Mouse (Mus musculus): ENCODE results near the gene Parp12. TPM values are rescaled to one million over a fixed set of nuclear protein-coding genes. Genes with fewer than 3 reads are reported as not detected.

Gene Parp12
- polyA plus RNA-seq (2012; rRNA removed) (18.5 and 19.3 TPM in 2 replicates), polyA plus RNA-seq (2014; fragmentation: Nextera tagmentation; extraction: Ambion mirVana) (8.6 and 11.9 TPM in 2 replicates)

DNA sequence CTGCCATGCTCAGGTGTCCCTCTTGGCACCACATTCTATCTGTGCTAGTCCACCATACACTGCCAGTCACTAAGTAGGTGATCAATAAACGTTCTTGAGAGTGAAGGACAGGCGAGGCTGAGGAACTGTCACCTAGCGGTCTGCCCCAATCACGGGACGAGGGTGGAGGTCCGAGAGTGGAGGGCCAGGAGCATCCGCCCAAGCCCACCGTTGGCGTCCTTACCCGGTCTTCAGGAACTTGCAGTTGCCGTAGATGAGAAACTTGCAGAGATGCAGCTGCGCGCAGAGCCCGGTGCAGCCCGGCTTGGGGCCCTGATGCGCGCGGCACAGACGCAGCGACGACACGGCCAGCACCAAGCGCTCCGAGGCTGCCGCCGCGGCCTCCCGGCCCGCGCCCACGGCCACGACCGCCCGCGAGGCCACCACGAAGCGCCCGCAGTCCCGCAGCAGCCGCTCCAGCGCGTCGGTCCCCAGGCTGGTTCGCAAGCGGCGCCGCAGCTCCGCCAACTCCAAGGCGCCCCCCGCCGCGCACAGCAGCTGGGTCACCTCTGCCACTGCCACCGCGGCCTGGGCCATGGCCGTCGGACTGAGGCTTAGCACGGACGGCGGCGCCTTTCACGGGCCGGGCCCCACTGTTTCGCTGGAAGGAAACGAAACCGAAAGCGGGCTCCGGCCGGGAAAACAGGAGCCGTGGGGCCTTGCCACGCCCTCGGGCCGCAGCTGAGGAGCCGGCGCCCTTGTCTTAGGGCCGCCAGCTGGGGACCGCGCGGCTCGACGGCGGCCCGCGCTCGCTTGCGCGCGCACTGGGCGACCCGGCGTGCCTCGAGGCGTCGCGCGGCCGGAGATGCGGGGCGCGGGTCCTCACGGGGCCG is at the start of gene Parp12:
TSS of gene Parp12 (minus strand) at position 766 of the 872 bp plus-strand sequence.
- Histone ChIP-seq H3K4me3 (replicated peaks; ENCODE audit: low read length) (peak within 1 kb of the TSS; percentile 78), H3K4me2 (replicated peaks; ENCODE audit: low read depth, low read length, severe bottlenecking) (peak within 1 kb of the TSS; percentile 63), H3K27me3 (ENCODE audit: control insufficient read depth, insufficient read depth, low read length) (peaks cover 27% of the 10 kb centered on the region), H3K4me1 (ENCODE audit: control insufficient read depth, insufficient read depth, low read length) (no peaks in the 10 kb centered on the region), H3K27ac (replicated peaks; ENCODE audit: low read depth, low read length) (no peak within 1 kb of the TSS), H3K9ac (ENCODE audit: low read depth, low read length, severe bottlenecking) (peak within 1 kb of the TSS; percentile 85), H3K36me3 (ENCODE audit: control insufficient read depth, insufficient read depth, low read length) (no peaks in the 10 kb centered on the region), H3K9me3 (ENCODE audit: control insufficient read depth, low read length) (0 out of 2 replicates have a peak, but pooled peaks cover 3% of the 10 kb centered on the region)
- WGBS = 2% methylated on average over 38 of the region's 101 CpGs
- no peak for TF ChIP-seq POLR2A (IDR thresholded peaks at IDR 0.05; ENCODE audit: borderline replicate concordance, extremely low read depth, insufficient read depth, insufficient read length)
- ATAC-seq (ENCODE audit: low FRiP score, low read depth) (peak; percentile 84), DNase-seq (ENCODE audit: low spot score) (peak; percentile 67)

DNA sequence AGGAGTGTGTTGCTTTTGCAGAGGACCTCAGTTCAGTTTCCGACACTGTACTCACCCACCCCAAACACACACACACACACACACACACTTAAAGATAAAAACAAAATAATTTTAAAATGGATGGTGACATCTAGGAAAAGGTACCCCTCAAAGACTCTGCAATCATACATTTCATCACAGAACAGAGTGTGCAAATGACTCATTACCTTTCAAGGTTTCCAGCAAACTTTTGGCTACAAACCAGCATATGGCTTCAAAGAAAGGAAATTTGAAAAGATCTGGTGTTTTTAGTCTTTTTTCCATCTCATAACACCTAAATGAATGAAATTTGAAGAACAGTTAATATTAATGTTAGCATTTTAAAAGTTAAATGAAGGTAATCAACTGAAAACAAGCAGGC is 46.7 kb upstream of the Parp12 start:
- H3K9ac ChIP-seq (ENCODE audit: low read depth, low read length, severe bottlenecking) = no peak overlapping the region
- H3K36me3 ChIP-seq (ENCODE audit: control insufficient read depth, insufficient read depth, low read length) = peaks cover 38% of the 10 kb centered on the region
- H3K27me3 ChIP-seq (ENCODE audit: control insufficient read depth, insufficient read depth, low read length) = no peaks in the 10 kb centered on the region
- H3K4me1 ChIP-seq (ENCODE audit: control insufficient read depth, insufficient read depth, low read length) = no peaks in the 10 kb centered on the region
- no peak overlapping the region for H3K27ac ChIP-seq (replicated peaks; ENCODE audit: low read depth, low read length)
- no peak for TF ChIP-seq POLR2A (IDR thresholded peaks at IDR 0.05; ENCODE audit: borderline replicate concordance, extremely low read depth, insufficient read depth, insufficient read length)
- DNase-seq (ENCODE audit: low spot score) = no peak
- no peak for ATAC-seq (ENCODE audit: low FRiP score, low read depth)
- no peak overlapping the region for H3K4me3 ChIP-seq (replicated peaks; ENCODE audit: low read length)
- WGBS = 96% methylated on average over 1 of the region's 1 CpGs
- no peaks in the 10 kb centered on the region for H3K9me3 ChIP-seq (ENCODE audit: control insufficient read depth, low read length)
- H3K4me2 ChIP-seq (replicated peaks; ENCODE audit: low read depth, low read length, severe bottlenecking) = no peak overlapping the region

DNA sequence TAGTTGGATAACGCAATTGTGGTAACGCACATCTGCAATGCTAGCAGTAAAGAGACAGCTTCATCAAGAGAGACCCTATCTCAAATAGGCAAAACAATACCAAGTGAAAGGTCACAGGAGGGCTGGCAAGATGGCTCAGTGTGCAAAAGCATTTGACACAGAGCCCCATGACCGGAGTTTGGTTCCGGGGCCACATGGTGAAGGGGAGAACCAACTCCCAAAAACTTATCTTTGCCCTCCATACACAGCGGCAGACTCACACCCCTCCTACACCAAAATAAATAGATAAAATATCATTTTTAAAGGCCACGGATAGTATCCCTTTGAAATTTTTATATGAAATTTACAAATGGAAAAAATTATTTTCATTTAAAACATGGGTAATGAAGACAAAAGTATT is 43.8 kb upstream of the Parp12 start:
- no peaks in the 10 kb centered on the region for H3K9me3 ChIP-seq (ENCODE audit: control insufficient read depth, low read length)
- peaks cover 28% of the 10 kb centered on the region for H3K36me3 ChIP-seq (ENCODE audit: control insufficient read depth, insufficient read depth, low read length)

DNA sequence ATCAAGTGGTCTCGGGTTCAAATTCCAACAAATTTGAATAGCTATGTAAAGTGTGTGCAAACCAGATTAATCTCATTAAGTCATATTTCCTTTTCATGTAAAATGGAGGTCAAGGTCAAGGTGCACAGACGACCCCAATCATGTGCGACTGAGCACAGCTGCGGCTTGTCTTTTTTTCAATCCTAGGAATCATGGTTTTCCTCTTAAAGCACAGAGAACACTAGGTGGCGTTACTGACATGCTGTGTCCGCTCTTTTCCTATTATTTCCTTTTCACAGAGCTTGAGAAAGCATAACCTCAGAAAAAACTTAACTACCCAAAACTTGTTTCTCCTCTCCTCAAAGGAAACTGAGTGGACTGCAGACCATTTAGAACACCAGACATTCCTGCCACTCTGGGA is 27.9 kb upstream of the Parp12 start:
- no peak for TF ChIP-seq POLR2A (IDR thresholded peaks at IDR 0.05; ENCODE audit: borderline replicate concordance, extremely low read depth, insufficient read depth, insufficient read length)
- H3K9me3 ChIP-seq (ENCODE audit: control insufficient read depth, low read length) = no peaks in the 10 kb centered on the region
- 58% methylated on average over 6 of the region's 6 CpGs for WGBS
- H3K4me2 ChIP-seq (replicated peaks; ENCODE audit: low read depth, low read length, severe bottlenecking) = no peak overlapping the region
- peaks cover 68% of the 10 kb centered on the region for H3K36me3 ChIP-seq (ENCODE audit: control insufficient read depth, insufficient read depth, low read length)
- H3K9ac ChIP-seq (ENCODE audit: low read depth, low read length, severe bottlenecking) = no peak overlapping the region
- no peak overlapping the region for H3K27ac ChIP-seq (replicated peaks; ENCODE audit: low read depth, low read length)
- ATAC-seq (ENCODE audit: low FRiP score, low read depth) (no peak), DNase-seq (ENCODE audit: low spot score) (peak; percentile 18)
- H3K27me3 ChIP-seq (ENCODE audit: control insufficient read depth, insufficient read depth, low read length) = no peaks in the 10 kb centered on the region
- H3K4me3 ChIP-seq (replicated peaks; ENCODE audit: low read length) = no peak overlapping the region
- H3K4me1 ChIP-seq (ENCODE audit: control insufficient read depth, insufficient read depth, low read length) = no peaks in the 10 kb centered on the region

More for the DNA sequence above, 43.8 kb upstream of the Parp12 start:
- H3K27ac ChIP-seq (replicated peaks; ENCODE audit: low read depth, low read length) = no peak overlapping the region
- H3K4me1 ChIP-seq (ENCODE audit: control insufficient read depth, insufficient read depth, low read length) = no peaks in the 10 kb centered on the region
- no peak for DNase-seq (ENCODE audit: low spot score)
- WGBS = 95% methylated on average over 6 of the region's 6 CpGs
- no peaks in the 10 kb centered on the region for H3K27me3 ChIP-seq (ENCODE audit: control insufficient read depth, insufficient read depth, low read length)
- H3K4me3 ChIP-seq (replicated peaks; ENCODE audit: low read length) = no peak overlapping the region
- no peak overlapping the region for H3K9ac ChIP-seq (ENCODE audit: low read depth, low read length, severe bottlenecking)
- TF ChIP-seq POLR2A (IDR thresholded peaks at IDR 0.05; ENCODE audit: borderline replicate concordance, extremely low read depth, insufficient read depth, insufficient read length) = no peak
- H3K4me2 ChIP-seq (replicated peaks; ENCODE audit: low read depth, low read length, severe bottlenecking) = no peak overlapping the region
- no peak for ATAC-seq (ENCODE audit: low FRiP score, low read depth)

DNA sequence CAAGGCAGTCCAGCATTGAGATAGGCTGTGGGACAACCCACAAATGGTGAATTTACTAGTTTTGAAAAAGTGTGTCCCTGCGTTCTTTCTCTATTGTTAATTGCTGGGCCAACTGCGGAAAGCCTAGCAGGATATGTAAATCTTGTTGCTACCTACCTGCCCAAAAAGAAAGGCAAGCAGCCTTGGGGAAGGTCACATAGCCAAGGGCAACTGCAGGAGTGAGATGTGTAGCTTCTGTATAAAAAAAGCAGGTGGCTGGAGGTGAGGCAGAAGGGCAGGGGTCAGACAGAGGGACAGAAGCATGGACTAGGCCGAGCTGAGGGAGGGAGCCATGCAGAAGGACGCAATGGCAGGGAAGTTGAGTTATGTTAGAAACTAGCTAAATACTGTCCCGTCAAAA is 14.4 kb upstream of the Parp12 start:
- DNase-seq (ENCODE audit: low spot score) (no peak), ATAC-seq (ENCODE audit: low FRiP score, low read depth) (no peak)
- whole genome bisulfite sequencing = 72% methylated on average over 5 of the region's 5 CpGs
- Histone ChIP-seq H3K4me1 (ENCODE audit: control insufficient read depth, insufficient read depth, low read length) (no peaks in the 10 kb centered on the region), H3K27me3 (ENCODE audit: control insufficient read depth, insufficient read depth, low read length) (no peaks in the 10 kb centered on the region), H3K4me2 (replicated peaks; ENCODE audit: low read depth, low read length, severe bottlenecking) (no peak overlapping the region), H3K9me3 (ENCODE audit: control insufficient read depth, low read length) (0 out of 2 replicates have a peak, but pooled peaks cover 1% of the 10 kb centered on the region), H3K27ac (replicated peaks; ENCODE audit: low read depth, low read length) (no peak overlapping the region), H3K4me3 (replicated peaks; ENCODE audit: low read length) (no peak overlapping the region), H3K36me3 (ENCODE audit: control insufficient read depth, insufficient read depth, low read length) (peaks cover 16% of the 10 kb centered on the region), H3K9ac (ENCODE audit: low read depth, low read length, severe bottlenecking) (no peak overlapping the region)
- no peak for TF ChIP-seq POLR2A (IDR thresholded peaks at IDR 0.05; ENCODE audit: borderline replicate concordance, extremely low read depth, insufficient read depth, insufficient read length)

Data from limb, embryonic 14.5 days (tissue).